Mouse (Mus musculus): Measurements from ENCODE around the gene Nfx1.

Gene Nfx1

DNA sequence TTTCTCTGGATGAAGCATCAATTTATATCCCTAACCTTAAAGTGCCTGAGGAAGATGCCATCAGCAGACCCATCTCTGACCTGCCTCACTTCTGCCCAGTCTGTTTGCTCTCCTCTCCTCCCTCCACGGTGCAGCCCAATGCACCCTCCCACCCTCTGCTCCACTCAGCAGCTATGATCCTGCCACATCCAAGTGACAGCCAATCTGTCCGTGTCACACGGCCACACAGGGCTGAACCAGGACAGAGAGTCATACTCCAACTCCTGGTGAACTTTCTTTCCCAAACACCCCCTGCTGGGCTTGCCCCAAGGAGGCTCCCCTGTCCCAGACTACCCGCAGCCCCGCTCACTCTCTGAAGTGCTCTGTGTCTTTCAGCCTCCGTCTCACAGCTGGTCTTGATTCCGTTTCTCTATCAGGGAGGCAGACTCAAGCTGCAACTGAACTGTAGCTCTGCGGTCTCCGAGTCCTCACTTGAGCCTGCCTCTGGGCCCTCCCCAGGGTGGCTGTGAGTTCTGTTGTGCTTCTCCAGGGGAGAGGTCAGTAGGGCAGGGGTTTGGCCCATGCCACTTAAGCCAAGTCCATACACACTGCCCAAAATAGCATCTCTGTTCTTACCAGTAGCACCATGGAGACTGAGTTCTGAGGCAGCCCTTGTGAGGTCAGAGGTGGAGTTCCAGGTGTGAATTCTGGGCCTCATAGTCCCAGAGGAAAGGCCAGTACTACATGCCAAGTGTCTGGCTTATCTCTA is 77.0 kb downstream of the Nfx1 start, which contains the start of gene Aqp7:
Gene Aqp7, minus strand, starts transcription at position 616 of the 748 bp plus-strand sequence.
- no peak for DNase-seq (ENCODE audit: low spot score)

DNA sequence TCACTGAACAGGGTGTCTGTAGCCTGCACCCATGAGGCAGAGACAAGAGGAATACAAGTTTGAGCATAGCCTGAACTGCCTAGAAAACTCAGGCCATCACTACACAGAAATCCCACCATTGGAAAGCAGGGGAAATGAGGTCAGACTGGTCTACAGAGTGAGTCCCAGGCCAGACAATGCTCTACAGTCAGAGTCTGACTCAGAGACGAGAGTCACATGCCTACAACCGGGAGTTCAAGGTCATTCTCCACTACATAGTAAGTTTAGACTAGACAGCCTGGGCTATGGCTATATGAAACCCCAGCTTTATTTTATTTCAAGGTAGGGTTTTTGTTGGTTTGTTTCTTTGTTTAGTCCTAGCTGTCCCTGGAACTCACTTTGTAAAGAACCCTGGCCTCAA is 78.2 kb downstream of the Nfx1 start:
- no peak for DNase-seq (ENCODE audit: low spot score)

DNA sequence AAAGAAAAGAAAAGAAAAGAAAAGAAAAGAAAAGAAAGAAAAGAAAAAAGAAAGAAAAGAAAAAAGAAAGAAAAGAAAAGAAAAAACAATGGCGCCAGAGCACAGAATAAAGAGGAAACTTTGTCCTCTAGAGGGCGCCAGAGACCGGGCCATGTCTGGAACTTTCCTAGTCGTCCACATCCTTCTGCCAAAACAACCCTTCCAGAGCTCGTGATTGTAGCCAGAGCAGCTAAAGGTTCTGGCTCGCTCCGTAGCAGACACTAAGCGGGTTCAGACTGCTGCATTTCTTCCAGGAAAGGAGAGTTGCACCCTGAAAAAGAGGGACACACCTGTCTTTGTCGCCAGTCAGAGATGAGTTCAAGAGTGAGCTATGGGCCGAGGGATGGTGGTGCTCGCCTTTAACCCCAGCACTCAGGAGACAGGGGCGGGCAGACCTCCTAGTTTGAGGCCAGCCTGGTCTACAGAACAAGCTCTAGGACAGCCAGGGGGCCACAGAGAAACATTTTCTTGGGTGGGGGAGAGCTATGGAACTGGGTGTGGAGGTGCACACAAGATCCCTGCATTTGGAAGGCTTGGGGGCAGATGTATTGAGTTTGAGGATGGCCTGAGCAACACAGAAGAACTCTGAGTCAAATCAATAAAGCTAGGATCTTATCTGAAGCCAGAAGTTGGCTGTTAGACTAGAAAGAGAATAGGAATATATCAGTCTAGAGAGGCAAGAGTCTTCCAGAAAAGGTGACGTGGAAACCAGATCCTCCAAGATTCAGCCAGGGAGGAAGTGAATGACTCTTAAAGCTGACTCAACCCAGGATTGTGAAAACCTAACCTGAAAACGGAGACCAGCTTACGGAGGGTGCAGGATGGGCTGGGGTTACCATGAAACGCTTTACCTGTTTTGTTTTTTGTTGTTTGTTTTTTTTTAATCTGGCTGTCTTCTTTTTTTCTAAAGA is 80.3 kb downstream of the Nfx1 start:
- DNase-seq (ENCODE audit: low spot score), result peak; percentile 82

DNA sequence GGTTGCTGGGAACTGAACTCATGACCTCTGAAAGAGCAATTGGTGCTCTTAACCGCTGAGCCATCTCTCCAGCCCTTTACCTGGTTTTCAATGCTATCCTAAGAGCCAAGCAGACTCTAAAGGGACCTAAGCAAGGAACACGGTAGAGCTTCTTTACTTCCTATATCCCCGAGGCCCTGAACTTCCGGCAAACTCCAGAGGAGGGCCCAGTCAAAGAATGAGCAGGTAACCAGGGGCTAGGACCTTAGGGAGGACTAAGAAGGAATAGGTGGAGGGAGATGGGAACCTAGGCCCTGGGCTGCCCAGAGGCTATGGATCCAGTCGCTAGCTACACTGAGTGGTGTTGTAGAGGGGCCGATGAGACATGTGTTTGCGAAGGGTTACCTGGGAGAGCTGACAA is 81.1 kb downstream of the Nfx1 start:
- DNase-seq (ENCODE audit: low spot score), result no peak

- no peak for DNase-seq (ENCODE audit: low spot score)
Observed at GRCm38 (mm10) chr4:41055111-41055510, 84.4 kb downstream of the Nfx1 start.

- DNase-seq (ENCODE audit: low spot score), result no peak
Observed at GRCm38 (mm10) chr4:41056253-41056652, 85.5 kb downstream of the Nfx1 start.

DNA sequence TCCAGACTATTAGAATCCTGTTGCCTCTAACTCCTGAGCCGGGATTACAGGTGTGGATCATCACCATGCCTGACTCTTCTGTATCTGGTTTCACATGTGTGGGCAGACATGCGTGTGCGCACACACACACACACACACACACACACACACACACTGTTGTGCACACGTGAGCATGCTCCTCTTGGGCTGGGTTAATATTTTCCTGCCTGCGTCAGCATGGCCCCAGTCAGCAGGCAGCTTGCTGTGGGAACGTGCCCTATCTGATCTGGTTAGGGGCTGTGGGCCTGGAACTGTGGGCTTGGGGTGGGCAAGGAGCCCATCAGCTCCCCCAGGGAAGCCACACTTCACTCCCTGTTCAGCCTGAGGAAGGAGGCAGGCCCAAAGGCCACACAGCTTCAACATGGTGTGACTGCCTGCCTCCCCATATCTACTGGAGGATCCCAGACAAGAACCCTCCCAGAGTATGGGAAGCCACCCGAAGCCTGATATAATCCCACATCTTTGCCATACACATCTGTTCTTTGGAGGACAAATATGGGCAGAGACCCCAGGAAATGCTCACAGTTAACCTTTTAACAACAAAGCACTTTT is 86.1 kb downstream of the Nfx1 start:
- DNase-seq (ENCODE audit: low spot score), result no peak

- no peak for DNase-seq (ENCODE audit: low spot score)
Observed at GRCm38 (mm10) chr4:41057361-41057760, 86.7 kb downstream of the Nfx1 start.

- DNase-seq (ENCODE audit: low spot score), result no peak
Observed at GRCm38 (mm10) chr4:41063351-41063750, 92.6 kb downstream of the Nfx1 start.

GRCm38 (mm10) chr4:41063894-41064673 is 93.4 kb downstream of the Nfx1 start:
- DNase-seq (ENCODE audit: low spot score), result peak; percentile 50

GRCm38 (mm10) chr4:41065196-41065595 is 94.5 kb downstream of the Nfx1 start:
- DNase-seq (ENCODE audit: low spot score), result peak; percentile 45

DNA sequence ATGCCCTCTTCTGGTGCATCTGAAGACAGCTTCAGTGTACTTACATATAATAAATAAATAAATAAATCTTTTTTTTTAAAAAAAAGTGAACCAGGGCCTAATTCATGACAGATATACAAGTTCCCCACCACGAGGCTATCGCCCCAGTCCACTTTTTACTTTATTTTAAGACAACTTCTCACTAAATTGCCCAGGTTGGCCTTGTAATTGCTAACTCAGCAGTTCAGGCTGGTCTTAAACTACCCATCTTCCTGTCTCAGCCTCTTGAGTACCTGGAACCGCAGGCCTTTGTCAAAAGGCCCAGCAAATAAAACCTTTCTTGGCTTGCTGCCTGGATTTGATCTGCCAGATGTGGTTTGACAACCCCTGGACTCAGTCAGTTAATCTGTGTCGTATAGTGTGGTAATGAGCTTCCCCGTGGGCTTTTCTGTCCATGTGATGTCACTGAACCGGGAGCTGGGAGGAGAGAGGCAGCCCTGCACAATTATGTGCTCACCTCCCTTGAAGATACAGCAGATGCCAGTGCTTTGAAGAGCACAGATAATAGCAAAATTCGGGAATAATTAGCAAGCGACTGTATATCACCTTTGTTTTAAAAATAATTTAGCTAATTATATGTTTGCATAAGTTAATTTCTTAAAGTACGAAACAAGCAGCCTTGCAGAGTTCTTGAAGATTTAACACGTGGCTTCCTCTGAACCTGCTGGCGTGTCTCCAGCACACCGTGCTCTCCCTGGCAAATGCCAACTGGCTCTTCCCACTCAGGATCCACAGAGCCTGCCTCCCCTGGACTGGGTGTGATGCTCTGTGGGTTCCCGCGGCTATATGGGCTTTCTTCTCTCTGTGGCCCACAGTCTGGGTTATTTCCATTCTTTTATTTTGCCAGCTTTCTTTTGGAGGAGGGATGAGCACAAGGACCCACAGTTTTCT is 101.1 kb downstream of the Nfx1 start:
- DNase-seq (ENCODE audit: low spot score), result no peak

DNA sequence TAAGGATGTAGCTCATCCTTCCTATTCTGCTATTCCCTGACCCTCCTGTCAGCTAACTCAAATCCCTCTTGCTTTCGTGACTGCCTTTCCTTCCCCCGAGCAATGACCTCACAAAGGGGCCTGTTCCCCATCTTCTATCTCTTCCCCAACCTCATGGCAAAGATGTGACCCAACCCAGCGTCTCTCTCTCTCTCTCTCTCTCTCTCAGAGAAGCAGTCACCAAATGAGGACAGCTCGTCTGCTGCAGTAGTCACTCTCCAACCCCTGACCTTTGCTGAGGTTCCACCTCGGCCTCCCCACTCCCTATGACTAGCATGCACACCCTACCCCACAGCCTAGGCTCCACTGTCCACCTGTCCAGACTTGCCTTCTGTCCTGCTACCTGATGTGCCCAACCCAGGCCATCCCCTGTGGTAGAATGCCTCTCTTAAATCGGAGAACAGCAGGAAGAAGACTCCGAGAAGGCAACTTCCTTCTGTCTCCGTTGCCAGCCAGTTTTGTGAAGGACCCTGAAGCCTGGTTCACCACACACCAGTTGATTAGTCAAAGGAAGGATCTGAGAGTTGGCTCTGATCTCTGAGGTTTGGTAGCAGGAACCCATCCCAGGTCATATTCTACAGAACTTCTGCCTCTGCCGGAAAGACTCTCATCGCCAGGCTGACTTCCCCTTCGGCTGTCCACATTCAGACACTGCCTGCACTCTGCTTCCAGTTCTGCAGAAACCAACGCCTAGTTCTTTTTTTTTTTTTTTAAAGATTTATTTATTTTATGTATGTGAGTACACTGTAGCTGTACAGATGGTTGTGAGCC is 102.5 kb downstream of the Nfx1 start:
- DNase-seq (ENCODE audit: low spot score), result no peak

- DNase-seq (ENCODE audit: low spot score), result no peak
Observed at GRCm38 (mm10) chr4:41074461-41074860, 103.8 kb downstream of the Nfx1 start.
